Mouse (Mus musculus) adrenal gland, postnatal 4 days (tissue): Measurements from ENCODE around the gene T. TPM values are rescaled to one million over a fixed set of nuclear protein-coding genes. Genes with fewer than 3 reads are reported as not detected.
"Not testable (repeated sequence)": the region's sequence is repeated elsewhere in the genome, so short reads cannot be mapped to it uniquely, and the experiment has no call there.

ENCODE experiments used
- DNase-seq, 2 experiments: peaks; one replicate each; pipeline ENCODE4 v3.0.0; 2021 to 2022; ENCODE audit warnings: low spot score in 2 of 2, mixed read lengths in 2 of 2
- long read RNA-seq, 2 experiments: library from polyadenylated mRNA; stranded (forward); transcript quantifications; one replicate each; pipeline ENCODE4 v2.0.0; 2021
- total RNA-seq, 2 experiments: library from RNA; stranded (reverse); gene quantifications; 2 replicates each; pipeline ENCODE4 v1.2.3; 2021

The T gene
- total RNA-seq = not detected
- long read RNA-seq, experiment 1 = 0 reads
- long read RNA-seq, experiment 2 = 0 reads

- DNase-seq = no peak
Observed at GRCm38 (mm10) chr17:8433978-8434960, at the start of gene T. T (plus strand) TSS chr17:8434423.

GRCm38 (mm10) chr17:8385441-8385840 is 48.8 kb upstream of the T start:
- no peak for DNase-seq

- DNase-seq = no peak
Observed at GRCm38 (mm10) chr17:8388463-8388862, 45.8 kb upstream of the T start.

- no peak for DNase-seq
Observed at GRCm38 (mm10) chr17:8388990-8389789, 45.0 kb upstream of the T start.

GRCm38 (mm10) chr17:8389790-8390095 is 44.5 kb upstream of the T start:
- DNase-seq = no peak

- DNase-seq = no peak
Observed at GRCm38 (mm10) chr17:8390487-8390886, 43.7 kb upstream of the T start.

- DNase-seq = no peak
Observed at GRCm38 (mm10) chr17:8396371-8396770, 37.9 kb upstream of the T start.

GRCm38 (mm10) chr17:8397946-8398345 is 36.3 kb upstream of the T start:
- no peak for DNase-seq

GRCm38 (mm10) chr17:8403932-8404331 is 30.3 kb upstream of the T start:
- DNase-seq = not testable (repeated sequence)

GRCm38 (mm10) chr17:8406285-8406684 is 27.9 kb upstream of the T start:
- DNase-seq = no peak

GRCm38 (mm10) chr17:8408002-8408401 is 26.2 kb upstream of the T start:
- DNase-seq = not testable (repeated sequence)

- no peak for DNase-seq
Observed at GRCm38 (mm10) chr17:8408589-8409295, 25.5 kb upstream of the T start.

GRCm38 (mm10) chr17:8410330-8410729 is 23.9 kb upstream of the T start:
- no peak for DNase-seq

- DNase-seq = no peak
Observed at GRCm38 (mm10) chr17:8413656-8414055, 20.6 kb upstream of the T start.

- no peak for DNase-seq
Observed at GRCm38 (mm10) chr17:8415533-8415932, 18.7 kb upstream of the T start.

- DNase-seq = no peak
Observed at GRCm38 (mm10) chr17:8416865-8417264, 17.4 kb upstream of the T start.

GRCm38 (mm10) chr17:8420739-8421138 is 13.5 kb upstream of the T start:
- no peak for DNase-seq

- no peak for DNase-seq
Observed at GRCm38 (mm10) chr17:8421517-8421916, 12.7 kb upstream of the T start.

- DNase-seq = no peak
Observed at GRCm38 (mm10) chr17:8423283-8423682, 10.9 kb upstream of the T start.

- DNase-seq = no peak
Observed at GRCm38 (mm10) chr17:8429436-8429835, 4.8 kb upstream of the T start.

- no peak for DNase-seq
Observed at GRCm38 (mm10) chr17:8429896-8430295, 4.3 kb upstream of the T start.
